Mouse (Mus musculus): Measurements from ENCODE around the gene Fdx1l.

DNA sequence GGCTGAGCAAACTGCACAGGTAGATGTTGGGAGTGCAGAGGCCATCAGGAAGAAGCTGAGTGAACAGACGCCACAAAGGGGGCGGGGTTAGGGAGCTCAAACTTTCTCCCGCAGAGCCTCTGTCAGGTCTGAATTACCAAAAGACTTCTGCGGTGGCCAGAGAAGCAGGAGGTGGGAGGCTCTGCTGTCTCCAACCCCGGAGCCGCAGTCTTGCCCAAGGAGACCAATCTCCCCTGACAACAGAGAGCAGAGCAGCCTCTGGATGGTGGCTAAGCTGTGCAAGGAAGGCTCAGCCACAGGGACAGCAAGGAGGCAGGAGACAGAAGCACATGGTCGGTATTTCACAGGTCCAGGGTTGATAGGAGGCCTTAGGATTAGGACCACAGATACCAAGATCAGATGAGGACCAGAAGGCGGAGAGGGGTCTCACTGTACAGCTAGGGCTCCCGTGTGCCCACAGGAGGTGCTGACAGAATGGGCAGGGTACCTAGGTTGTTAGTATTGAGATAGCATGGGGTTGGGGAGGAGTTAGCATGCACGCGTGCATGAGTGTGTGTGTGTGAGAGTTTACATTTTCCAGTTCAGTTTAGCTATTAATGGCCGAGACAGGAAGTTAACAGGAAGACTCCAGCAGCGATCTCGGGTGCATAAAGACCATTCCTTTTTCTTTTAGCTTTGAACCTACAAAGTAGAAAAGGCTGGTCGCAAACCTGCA is 27.2 kb upstream of the Fdx1l start:
- TF ChIP-seq CTCF (IDR thresholded peaks at IDR 0.05; ENCODE audit: extremely low read depth, insufficient read depth, low read length) (no peak), POLR2A (IDR thresholded peaks at IDR 0.05; ENCODE audit: extremely low read depth, insufficient read depth, low read length) (no peak)

Data from cortical plate, adult 2 months (tissue).